Mouse (Mus musculus): ENCODE measurements around the gene Tfdp1. TPM values are rescaled to one million over a fixed set of nuclear protein-coding genes. Genes with fewer than 3 reads are reported as not detected.

Gene Tfdp1
- total and polyA plus RNA-seq, 3 experiments = 143 to 331 (median 256) TPM

DNA sequence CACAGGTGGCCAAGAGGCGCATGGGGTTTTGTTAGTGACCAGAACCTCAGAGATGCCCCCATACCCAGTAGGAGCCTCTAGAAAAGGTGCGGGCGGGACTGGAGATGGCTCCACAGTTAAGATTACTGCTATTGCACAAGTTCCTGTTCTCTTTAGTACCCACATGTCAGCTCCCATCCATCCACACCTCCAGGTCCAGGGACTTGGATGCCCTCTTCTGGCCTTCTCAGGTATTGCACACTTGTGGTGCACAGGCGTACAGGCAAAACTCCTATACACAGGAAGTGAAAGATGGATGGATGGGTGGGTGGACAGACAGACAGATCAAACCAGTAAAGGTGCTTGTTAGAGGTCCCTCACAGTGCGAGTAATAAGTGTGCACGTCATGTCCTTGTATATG lies 23.3 kb downstream of the Tfdp1 start:
- Histone ChIP-seq H3K36me3 (ENCODE audit: control insufficient read depth in 1 of 2, insufficient read depth in 2 of 2, low read length in 2 of 2) (peaks cover 2 to 36% of the 10 kb centered on the region in 2 experiments; a peak in 2 of 4 replicates), H3K9me3 (replicated peaks; ENCODE audit: insufficient read depth, low read length) (no peaks in the 10 kb centered on the region), H3K79me2 (ENCODE audit: control insufficient read depth, insufficient read depth, low read length, poor library complexity) (peaks cover 44% of the 10 kb centered on the region), H3K27me3 (ENCODE audit: control insufficient read depth in 1 of 2, insufficient read depth in 2 of 2, low read length in 2 of 2) (no peaks in the 10 kb centered on the region), H3K9ac (ENCODE audit: control insufficient read depth, low read depth, low read length, poor library complexity, severe bottlenecking) (no peak overlapping the region), H3K4me3 (ENCODE audit: control insufficient read depth in 1 of 2, insufficient read depth in 1 of 2, low read depth in 2 of 2, low read length in 2 of 2) (no peak overlapping the region), H3K27ac (ENCODE audit: control insufficient read depth, low read depth, low read length) (no peak overlapping the region), H3K4me1 (ENCODE audit: control insufficient read depth in 1 of 2, insufficient read depth in 2 of 2, low read length in 2 of 2) (no peaks in the 10 kb centered on the region)
- peak; percentile 83 for DNase-seq (ENCODE audit: low read depth, low spot score)
- TF ChIP-seq POLR2A (IDR thresholded peaks at IDR 0.05; ENCODE audit: control insufficient read depth in 1 of 2, insufficient read depth in 1 of 2, low read depth in 1 of 2, low read length in 2 of 2, poor library complexity in 1 of 2) (peak in 1 of 2 experiments; percentile 28; a peak in 1 of 4 replicates), EP300 (IDR thresholded peaks at IDR 0.05; ENCODE audit: low read depth in 1 of 2, low read length in 2 of 2) (no peak), CTCF (IDR thresholded peaks at IDR 0.05 in 2 of 3, conservative IDR thresholded peaks at IDR 0.05 in 1 of 3; ENCODE audit: control insufficient read depth in 1 of 3, insufficient read depth in 1 of 3, low read depth in 2 of 3, low read length in 3 of 3, poor library complexity in 1 of 3, severe bottlenecking in 1 of 3) (peak; percentile 61 to 66 (median 62)), CHD1 (IDR thresholded peaks at IDR 0.05; ENCODE audit: low read depth, low read length) (no peak), MYC (IDR thresholded peaks at IDR 0.05; ENCODE audit: low read depth, low read length) (peak; percentile 71; the same call in 1 of the 2 replicates), MEF2A (IDR thresholded peaks at IDR 0.05; ENCODE audit: extremely low read depth, insufficient replicate concordance, low read depth, low read length, poor library complexity, severe bottlenecking) (no peak), TAL1 (IDR thresholded peaks at IDR 0.05; ENCODE audit: low read length) (no peak)

DNA sequence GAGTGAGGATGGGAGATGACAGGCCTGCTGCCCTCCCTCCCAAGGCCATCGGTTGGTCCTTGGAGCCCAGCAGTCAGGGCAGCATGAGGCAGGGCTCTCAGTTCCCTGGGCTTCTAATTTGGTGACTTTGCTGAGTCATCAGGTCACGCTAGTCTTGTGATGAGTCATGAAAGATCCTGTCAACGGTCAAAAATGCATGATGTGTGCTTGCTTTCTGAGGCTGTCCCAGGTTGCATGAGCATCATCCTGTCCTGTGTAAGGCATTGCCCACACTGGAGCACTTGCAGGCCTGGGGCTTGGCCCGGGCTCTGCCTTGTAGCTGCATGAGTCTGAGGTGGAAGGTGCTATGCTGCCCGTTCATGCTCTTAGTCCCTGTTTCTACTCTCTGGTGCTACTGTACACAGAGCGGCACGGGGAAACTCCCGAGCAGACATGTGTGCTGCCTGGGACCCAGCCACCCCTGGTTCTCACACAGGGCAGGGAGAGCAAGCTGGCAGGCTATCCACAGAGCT lies 34.7 kb downstream of the Tfdp1 start:
- H3K9me3 ChIP-seq (replicated peaks; ENCODE audit: insufficient read depth, low read length) = no peaks in the 10 kb centered on the region
- no peak overlapping the region for H3K4me3 ChIP-seq (ENCODE audit: control insufficient read depth in 1 of 2, insufficient read depth in 1 of 2, low read depth in 2 of 2, low read length in 2 of 2)
- H3K27me3 ChIP-seq (ENCODE audit: control insufficient read depth in 1 of 2, insufficient read depth in 2 of 2, low read length in 2 of 2) = no peaks in the 10 kb centered on the region
- peaks cover 0 to 36% of the 10 kb centered on the region in 2 experiments; a peak in 2 of 4 replicates for H3K36me3 ChIP-seq (ENCODE audit: control insufficient read depth in 1 of 2, insufficient read depth in 2 of 2, low read length in 2 of 2)
- H3K27ac ChIP-seq (ENCODE audit: control insufficient read depth, low read depth, low read length) = no peak overlapping the region
- DNase-seq (ENCODE audit: low read depth, low spot score) = peak; percentile 44
- no peak overlapping the region for H3K9ac ChIP-seq (ENCODE audit: control insufficient read depth, low read depth, low read length, poor library complexity, severe bottlenecking)
- H3K4me1 ChIP-seq (ENCODE audit: control insufficient read depth in 1 of 2, insufficient read depth in 2 of 2, low read length in 2 of 2) = no peaks in the 10 kb centered on the region
- no peaks in the 10 kb centered on the region for H3K79me2 ChIP-seq (ENCODE audit: control insufficient read depth, insufficient read depth, low read length, poor library complexity)
- no peak for TF ChIP-seq GATA1 (IDR thresholded peaks at IDR 0.05; ENCODE audit: low read depth, low read length)
- peak; percentile 70; the same call in 1 of the 2 replicates for TF ChIP-seq MAFK (IDR thresholded peaks at IDR 0.05; ENCODE audit: borderline replicate concordance, low read depth, low read length)

DNA sequence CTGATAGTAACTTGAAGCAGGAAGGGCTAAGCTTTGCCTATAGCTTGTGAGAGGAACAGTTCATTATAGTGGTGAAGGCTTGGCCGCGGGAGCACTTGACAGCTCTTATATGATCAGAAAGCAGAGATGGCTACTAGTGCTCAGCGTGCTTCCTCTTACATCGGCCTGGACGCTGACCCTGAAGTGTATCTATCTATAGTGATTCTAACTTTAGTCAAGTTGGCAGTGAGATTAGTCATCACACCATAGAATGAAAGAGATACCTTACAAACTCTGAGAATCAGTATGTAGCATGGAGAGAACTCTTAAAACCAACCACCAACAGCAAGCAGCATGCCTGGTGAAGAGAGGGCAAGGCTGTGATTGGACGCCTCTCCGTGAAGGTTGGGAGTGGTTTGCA lies 43.1 kb downstream of the Tfdp1 start:
- no peaks in the 10 kb centered on the region for H3K4me1 ChIP-seq (ENCODE audit: control insufficient read depth in 1 of 2, insufficient read depth in 2 of 2, low read length in 2 of 2)
- H3K9ac ChIP-seq (ENCODE audit: control insufficient read depth, low read depth, low read length, poor library complexity, severe bottlenecking) = no peak overlapping the region
- TF ChIP-seq POLR2A (IDR thresholded peaks at IDR 0.05; ENCODE audit: control insufficient read depth in 1 of 2, insufficient read depth in 1 of 2, low read depth in 1 of 2, low read length in 2 of 2, poor library complexity in 1 of 2) (no peak), CHD2 (IDR thresholded peaks at IDR 0.05; ENCODE audit: low read length) (no peak), BHLHE40 (IDR thresholded peaks at IDR 0.05; ENCODE audit: borderline replicate concordance, low read depth, low read length) (no peak), GATA1 (IDR thresholded peaks at IDR 0.05; ENCODE audit: low read depth, low read length) (no peak), MYC (IDR thresholded peaks at IDR 0.05; ENCODE audit: low read depth, low read length) (no peak), POLR2AphosphoS2 (IDR thresholded peaks at IDR 0.05; ENCODE audit: low read length) (no peak), MAX (IDR thresholded peaks at IDR 0.05; ENCODE audit: low read length) (no peak), ZC3H11A (IDR thresholded peaks at IDR 0.05; ENCODE audit: low read depth, low read length) (no peak), JUND (IDR thresholded peaks at IDR 0.05; ENCODE audit: low read depth, low read length) (no peak), ELF1 (IDR thresholded peaks at IDR 0.05; ENCODE audit: low read depth, low read length) (no peak), SIN3A (IDR thresholded peaks at IDR 0.05; ENCODE audit: low read length) (no peak), ZNF384 (IDR thresholded peaks at IDR 0.05; ENCODE audit: low read depth, low read length) (no peak), USF1 (IDR thresholded peaks at IDR 0.05; ENCODE audit: low read depth, low read length) (no peak), CTCF (IDR thresholded peaks at IDR 0.05 in 2 of 3, conservative IDR thresholded peaks at IDR 0.05 in 1 of 3; ENCODE audit: control insufficient read depth in 1 of 3, insufficient read depth in 1 of 3, low read depth in 2 of 3, low read length in 3 of 3, poor library complexity in 1 of 3, severe bottlenecking in 1 of 3) (no peak), KAT2A (conservative IDR thresholded peaks at IDR 0.05; ENCODE audit: low read depth, low read length) (no peak), ZKSCAN1 (IDR thresholded peaks at IDR 0.05; ENCODE audit: low read depth, low read length) (no peak), NELFE (IDR thresholded peaks at IDR 0.05; ENCODE audit: low read depth, low read length) (no peak), RCOR1 (IDR thresholded peaks at IDR 0.05; ENCODE audit: low read depth, low read length) (no peak), MXI1 (IDR thresholded peaks at IDR 0.05; ENCODE audit: low read depth, low read length) (no peak), HCFC1 (IDR thresholded peaks at IDR 0.05; ENCODE audit: low read depth, low read length) (no peak)
- no peak overlapping the region for H3K4me3 ChIP-seq (ENCODE audit: control insufficient read depth in 1 of 2, insufficient read depth in 1 of 2, low read depth in 2 of 2, low read length in 2 of 2)
- H3K27me3 ChIP-seq (ENCODE audit: control insufficient read depth in 1 of 2, insufficient read depth in 2 of 2, low read length in 2 of 2) = no peaks in the 10 kb centered on the region
- no peaks in the 10 kb centered on the region for H3K79me2 ChIP-seq (ENCODE audit: control insufficient read depth, insufficient read depth, low read length, poor library complexity)
- H3K36me3 ChIP-seq (ENCODE audit: control insufficient read depth in 1 of 2, insufficient read depth in 2 of 2, low read length in 2 of 2) = peaks cover 0 to 4% of the 10 kb centered on the region in 2 experiments; a peak in 1 of 4 replicates
- DNase-seq (ENCODE audit: low read depth, low spot score) = no peak
- H3K9me3 ChIP-seq (replicated peaks; ENCODE audit: insufficient read depth, low read length) = no peaks in the 10 kb centered on the region
- H3K27ac ChIP-seq (ENCODE audit: control insufficient read depth, low read depth, low read length) = no peak overlapping the region
